Mouse (Mus musculus) C2C12 (cell line): ENCODE results near the gene Akr1d1.

Experiments used
- CEBPB ChIP-seq: IDR thresholded peaks from one replicate; pipeline ENCODE4 v1.6.1; 2011; ENCODE audit warnings: low read depth, mild to moderate bottlenecking, control low read depth, moderate library complexity
- CTCF ChIP-seq: IDR thresholded peaks from one replicate; pipeline ENCODE4 v1.5.1; 2011; ENCODE audit not compliant: control insufficient read depth, insufficient read depth, insufficient read length
- FOSL1 ChIP-seq: IDR thresholded peaks from one replicate; pipeline ENCODE4 v1.8.0; 2011; ENCODE audit warnings: mild to moderate bottlenecking, low read length; ENCODE audit not compliant: poor library complexity, insufficient read depth, severe bottlenecking
- MAX ChIP-seq: IDR thresholded peaks from one replicate; pipeline ENCODE4 v1.6.1; 2011; ENCODE audit warnings: mild to moderate bottlenecking, control low read depth
- MYOD1 ChIP-seq: IDR thresholded peaks from one replicate; pipeline ENCODE4 v1.6.1; 2011; ENCODE audit warnings: low read depth; ENCODE audit not compliant: control insufficient read depth, insufficient read length
- MYOG ChIP-seq: IDR thresholded peaks from one replicate; pipeline ENCODE4 v1.6.1; 2011; ENCODE audit not compliant: control insufficient read depth, insufficient read length; ENCODE audit errors: extremely low read depth
- USF1 ChIP-seq: IDR thresholded peaks from one replicate; pipeline ENCODE4 v1.6.1; 2011; ENCODE audit warnings: low read depth, mild to moderate bottlenecking, control low read depth, moderate library complexity

- no peak for TF ChIP-seq CTCF
- TF ChIP-seq MYOG, result no peak
- TF ChIP-seq CEBPB, result no peak
- no peak for TF ChIP-seq USF1
- no peak for TF ChIP-seq MAX
- TF ChIP-seq MYOD1, result no peak
- no peak for TF ChIP-seq FOSL1
Observed at GRCm38 (mm10) chr6:37484588-37485070, 45.3 kb upstream of the Akr1d1 start.
